Mouse (Mus musculus) forebrain, embryonic 10.5 days (tissue): ENCODE results near the gene Slc16a5. TPM values are rescaled to one million over a fixed set of nuclear protein-coding genes. Genes with fewer than 3 reads are reported as not detected.

ENCODE experiments used
- DNase-seq: peaks from one replicate; pipeline ENCODE4 v3.0.0-alpha.2; 2017; ENCODE audit warnings: low spot score; ENCODE audit errors: extremely low spot score
- H3K27ac ChIP-seq: fragments of 300-500 bp; sonication (generic); 2 replicates; pipeline ENCODE4 v1.5.1; 2016; ENCODE audit warnings: mild to moderate bottlenecking
- H3K27me3 ChIP-seq: fragments of 300-500 bp; sonication (generic); 2 replicates; pipeline ENCODE4 v1.6.1; 2016; ENCODE audit warnings: mild to moderate bottlenecking; ENCODE audit not compliant: poor library complexity, severe bottlenecking
- H3K36me3 ChIP-seq: fragments of 300-500 bp; sonication (generic); replicated peaks from 2 replicates; pipeline ENCODE4 v1.6.1; 2016; ENCODE audit warnings: mild to moderate bottlenecking, moderate library complexity
- H3K4me1 ChIP-seq: fragments of 300-500 bp; sonication (generic); 2 replicates; pipeline ENCODE4 v1.6.1; 2016
- H3K4me3 ChIP-seq: fragments of 300-500 bp; sonication (generic); 2 replicates; pipeline ENCODE4 v1.5.1; 2016; ENCODE audit warnings: mild to moderate bottlenecking, moderate library complexity
- H3K9me3 ChIP-seq: fragments of 300-500 bp; sonication (generic); 2 replicates; pipeline ENCODE4 v1.6.1; 2016; ENCODE audit warnings: mild to moderate bottlenecking, moderate library complexity
- WGBS: fragments of 180-500 bp; shearing (Covaris S2); methylation state at CpG from one replicate; pipeline ENCODE4 v1.1.7; 2016; 5-methylcytosine and 5-hydroxymethylcytosine counted together
- polyA plus RNA-seq: library from polyadenylated mRNA; unstranded; fragments of >200 nt; fragmentation: Nextera tagmentation; extraction: Ambion mirVana; gene quantifications from 2 replicates; pipeline ENCODE4 v1.2.1, GENCODE M21; 2016

The Slc16a5 gene
- polyA plus RNA-seq, 1 experiment from 2014 or later = 0.19 TPM

GRCm38 (mm10) chr11:115433342-115433741, 28.9 kb upstream of the Slc16a5 start:
- Histone ChIP-seq H3K27ac (peak overlapping the region; percentile 40), H3K36me3 (peaks cover 54% of the 10 kb centered on the region), H3K9me3 (no peaks in the 10 kb centered on the region), H3K4me1 (peaks cover 24% of the 10 kb centered on the region), H3K4me3 (no peak overlapping the region), H3K27me3 (no peaks in the 10 kb centered on the region)
- 84% methylated on average over 6 of the region's 6 CpGs for WGBS
- DNase-seq = no peak

GRCm38 (mm10) chr11:115435596-115436337, 26.5 kb upstream of the Slc16a5 start:
- DNase-seq = peak; percentile 58
- Histone ChIP-seq H3K27me3 (no peaks in the 10 kb centered on the region), H3K27ac (peak overlapping the region; percentile 86), H3K4me3 (peak overlapping the region; percentile 47), H3K4me1 (peaks cover 22% of the 10 kb centered on the region), H3K36me3 (peaks cover 30% of the 10 kb centered on the region), H3K9me3 (peaks cover 7% of the 10 kb centered on the region; the same call in 1 of the 2 replicates)
- 4% methylated on average over 31 of the region's 31 CpGs for WGBS

- DNase-seq = no peak
- WGBS = 84% methylated on average over 5 of the region's 5 CpGs
- peaks cover 7% of the 10 kb centered on the region; the same call in 1 of the 2 replicates for H3K9me3 ChIP-seq
- H3K4me1 ChIP-seq = peaks cover 31% of the 10 kb centered on the region
- H3K27ac ChIP-seq = no peak overlapping the region
- peaks cover 9% of the 10 kb centered on the region; the same call in 1 of the 2 replicates for H3K27me3 ChIP-seq
- H3K4me3 ChIP-seq = no peak overlapping the region
- H3K36me3 ChIP-seq = peaks cover 11% of the 10 kb centered on the region
These were observed 24.6 kb upstream of the Slc16a5 start for GRCm38 (mm10) chr11:115437571-115438122.

GRCm38 (mm10) chr11:115439326-115439725, 22.9 kb upstream of the Slc16a5 start:
- H3K36me3 ChIP-seq = no peaks in the 10 kb centered on the region
- no peak overlapping the region for H3K4me3 ChIP-seq
- no peak for DNase-seq
- WGBS = 85% methylated on average over 3 of the region's 3 CpGs
- H3K27me3 ChIP-seq = peaks cover 9% of the 10 kb centered on the region; the same call in 1 of the 2 replicates
- no peak overlapping the region for H3K27ac ChIP-seq
- H3K4me1 ChIP-seq = peaks cover 31% of the 10 kb centered on the region
- H3K9me3 ChIP-seq = peaks cover 7% of the 10 kb centered on the region; the same call in 1 of the 2 replicates

GRCm38 (mm10) chr11:115439906-115440595, 22.2 kb upstream of the Slc16a5 start, which contains the start of gene Trim80:
Gene Trim80, plus strand, starts transcription at chr11:115440545.
- Histone ChIP-seq H3K27ac (no peak within 1 kb of the TSS; the same call in 1 of the 2 replicates), H3K27me3 (peaks cover 9% of the 10 kb centered on the region; the same call in 1 of the 2 replicates), H3K4me3 (no peak within 1 kb of the TSS), H3K9me3 (peaks cover 7% of the 10 kb centered on the region; the same call in 1 of the 2 replicates), H3K4me1 (peaks cover 27% of the 10 kb centered on the region), H3K36me3 (no peaks in the 10 kb centered on the region)
- DNase-seq = no peak
- 96% methylated on average over 9 of the region's 9 CpGs for WGBS

GRCm38 (mm10) chr11:115441417-115441816, 20.9 kb upstream of the Slc16a5 start:
- 53% methylated on average over 15 of the region's 15 CpGs for WGBS
- H3K27ac ChIP-seq = no peak overlapping the region; the same call in 1 of the 2 replicates
- no peak overlapping the region for H3K4me3 ChIP-seq
- H3K9me3 ChIP-seq = peaks cover 7% of the 10 kb centered on the region; the same call in 1 of the 2 replicates
- H3K4me1 ChIP-seq = peaks cover 13% of the 10 kb centered on the region
- H3K36me3 ChIP-seq = no peaks in the 10 kb centered on the region
- no peak for DNase-seq
- H3K27me3 ChIP-seq = peaks cover 14% of the 10 kb centered on the region; the same call in 1 of the 2 replicates

GRCm38 (mm10) chr11:115446906-115447305, 15.4 kb upstream of the Slc16a5 start:
- Histone ChIP-seq H3K4me1 (peaks cover 33% of the 10 kb centered on the region), H3K36me3 (no peaks in the 10 kb centered on the region), H3K27ac (no peak overlapping the region), H3K27me3 (peaks cover 9% of the 10 kb centered on the region; the same call in 1 of the 2 replicates), H3K4me3 (no peak overlapping the region), H3K9me3 (no peaks in the 10 kb centered on the region)
- WGBS = 93% methylated on average over 3 of the region's 3 CpGs
- DNase-seq = no peak

GRCm38 (mm10) chr11:115447321-115447885, 14.9 kb upstream of the Slc16a5 start:
- Histone ChIP-seq H3K4me1 (peaks cover 33% of the 10 kb centered on the region), H3K36me3 (no peaks in the 10 kb centered on the region), H3K27ac (0 out of 2 replicates have a peak overlapping the region, but pooled peaks have one; percentile 16), H3K9me3 (no peaks in the 10 kb centered on the region), H3K4me3 (no peak overlapping the region), H3K27me3 (peaks cover 9% of the 10 kb centered on the region; the same call in 1 of the 2 replicates)
- DNase-seq = no peak
- 91% methylated on average over 11 of the region's 11 CpGs for WGBS

GRCm38 (mm10) chr11:115448075-115448474, 14.2 kb upstream of the Slc16a5 start:
- Histone ChIP-seq H3K27ac (0 out of 2 replicates have a peak overlapping the region, but pooled peaks have one; percentile 16), H3K36me3 (no peaks in the 10 kb centered on the region), H3K4me3 (no peak overlapping the region), H3K9me3 (no peaks in the 10 kb centered on the region), H3K27me3 (peaks cover 9% of the 10 kb centered on the region; the same call in 1 of the 2 replicates), H3K4me1 (peaks cover 33% of the 10 kb centered on the region)
- WGBS = 89% methylated on average over 16 of the region's 16 CpGs
- DNase-seq = no peak

GRCm38 (mm10) chr11:115448998-115449397, 13.3 kb upstream of the Slc16a5 start:
- peaks cover 33% of the 10 kb centered on the region for H3K4me1 ChIP-seq
- 0 out of 2 replicates have a peak overlapping the region, but pooled peaks have one; percentile 26 for H3K27ac ChIP-seq
- H3K4me3 ChIP-seq = no peak overlapping the region
- H3K36me3 ChIP-seq = no peaks in the 10 kb centered on the region
- DNase-seq = no peak
- H3K9me3 ChIP-seq = no peaks in the 10 kb centered on the region
- H3K27me3 ChIP-seq = peaks cover 9% of the 10 kb centered on the region; the same call in 1 of the 2 replicates
- WGBS = 59% methylated on average over 7 of the region's 7 CpGs

- 92% methylated on average over 7 of the region's 7 CpGs for WGBS
- H3K4me1 ChIP-seq = peaks cover 33% of the 10 kb centered on the region
- no peaks in the 10 kb centered on the region for H3K36me3 ChIP-seq
- H3K27me3 ChIP-seq = peaks cover 9% of the 10 kb centered on the region; the same call in 1 of the 2 replicates
- H3K27ac ChIP-seq = no peak overlapping the region
- H3K4me3 ChIP-seq = no peak overlapping the region
- 0 out of 2 replicates have a peak, but pooled peaks cover 5% of the 10 kb centered on the region for H3K9me3 ChIP-seq
- no peak for DNase-seq
These were observed 12.1 kb upstream of the Slc16a5 start for GRCm38 (mm10) chr11:115450176-115450575.

GRCm38 (mm10) chr11:115451781-115452241, 10.5 kb upstream of the Slc16a5 start:
- no peak for DNase-seq
- 0 out of 2 replicates have a peak, but pooled peaks cover 7% of the 10 kb centered on the region for H3K9me3 ChIP-seq
- WGBS = 91% methylated on average over 8 of the region's 8 CpGs

More at GRCm38 (mm10) chr11:115451781-115452241, 10.5 kb upstream of the Slc16a5 start:
- Histone ChIP-seq H3K36me3 (no peaks in the 10 kb centered on the region), H3K27me3 (0 out of 2 replicates have a peak, but pooled peaks cover under 1% of the 10 kb centered on the region), H3K27ac (no peak overlapping the region), H3K4me3 (no peak overlapping the region), H3K4me1 (peaks cover 29% of the 10 kb centered on the region)
